Mouse (Mus musculus) MEL (cell line): ENCODE measurements at regions not wholly inside any gene's neighbourhood (a gene's known extent, or its start where the extent isn't known, plus 50 kb on each side); places are given as distances from the start of the nearest gene placed in this dataset.

Source experiments
- DNase-seq: peaks from one replicate; pipeline ENCODE4 v3.0.0; 2011; ENCODE audit warnings: low read depth, low spot score
- H3K27ac ChIP-seq: 2 replicates; pipeline ENCODE4 v1.5.1; 2012; ENCODE audit warnings: low read depth, mild to moderate bottlenecking, control low read depth, low read length, moderate library complexity; ENCODE audit not compliant: control insufficient read depth
- H3K27me3 ChIP-seq, 2 experiments: fragments of 150-350 bp in 1 of 2; sonication (generic) in 1 of 2; 2 replicates each; pipeline ENCODE4 v1.6.1; 2012; ENCODE audit warnings: low read length in 2 of 2, mild to moderate bottlenecking in 2 of 2, improper control_type of control experiment in 1 of 2, moderate library complexity in 1 of 2; ENCODE audit not compliant: insufficient read depth in 2 of 2, control insufficient read depth in 1 of 2
- H3K36me3 ChIP-seq, 2 experiments: 2 replicates each; pipeline ENCODE4 v1.6.1; 2012 to 2014; ENCODE audit warnings: low read length in 2 of 2, improper control_type of control experiment in 1 of 2, inconsistent platforms in 1 of 2, mild to moderate bottlenecking in 1 of 2; ENCODE audit not compliant: insufficient read depth in 2 of 2, control insufficient read depth in 1 of 2
- H3K4me1 ChIP-seq, 2 experiments: fragments of 150-350 bp in 1 of 2; sonication (generic) in 1 of 2; 2 replicates each; pipeline ENCODE4 v1.6.1; 2012; ENCODE audit warnings: low read length in 2 of 2, improper control_type of control experiment in 1 of 2, mild to moderate bottlenecking in 1 of 2; ENCODE audit not compliant: insufficient read depth in 2 of 2, control insufficient read depth in 1 of 2
- H3K4me3 ChIP-seq, 2 experiments: fragments of 150-350 bp in 1 of 2; sonication (generic) in 1 of 2; 2 replicates each; pipeline ENCODE4 v1.5.1; 2012; ENCODE audit warnings: low read depth in 2 of 2, low read length in 2 of 2, mild to moderate bottlenecking in 2 of 2, moderate library complexity in 2 of 2, control low read depth in 1 of 2, improper control_type of control experiment in 1 of 2; ENCODE audit not compliant: control insufficient read depth in 1 of 2, insufficient read depth in 1 of 2
- H3K79me2 ChIP-seq: 2 replicates; pipeline ENCODE4 v1.6.1; 2012; ENCODE audit warnings: mild to moderate bottlenecking, low read length, moderate library complexity; ENCODE audit not compliant: control insufficient read depth, poor library complexity, insufficient read depth
- H3K9ac ChIP-seq: 2 replicates; pipeline ENCODE4 v1.6.1; 2012; ENCODE audit warnings: low read depth, mild to moderate bottlenecking, control low read depth, low read length, moderate library complexity; ENCODE audit not compliant: control insufficient read depth, poor library complexity, severe bottlenecking
- H3K9me3 ChIP-seq: fragments of 150-350 bp; sonication (generic); replicated peaks from 2 replicates; pipeline ENCODE4 v1.6.1; 2012; ENCODE audit warnings: mild to moderate bottlenecking, low read length, improper control_type of control experiment, moderate library complexity; ENCODE audit not compliant: insufficient read depth
- BHLHE40 ChIP-seq: IDR thresholded peaks from 2 replicates; pipeline ENCODE4 v1.6.1; 2012; ENCODE audit warnings: low read depth, mild to moderate bottlenecking, inconsistent platforms, low read length, improper control_type of control experiment, borderline replicate concordance
- CHD1 ChIP-seq: IDR thresholded peaks from 2 replicates; pipeline ENCODE4 v1.6.1; 2012; ENCODE audit warnings: low read depth, mild to moderate bottlenecking, inconsistent platforms, low read length, improper control_type of control experiment
- E2F4 ChIP-seq: IDR thresholded peaks from 2 replicates; pipeline ENCODE4 v1.6.1; 2011; ENCODE audit warnings: low read depth, low read length, improper control_type of control experiment, borderline replicate concordance
- ELF1 ChIP-seq: IDR thresholded peaks from 2 replicates; pipeline ENCODE4 v1.6.1; 2014; ENCODE audit warnings: low read depth, mild to moderate bottlenecking, inconsistent platforms, low read length, improper control_type of control experiment, moderate library complexity
- GABPA ChIP-seq: IDR thresholded peaks from 2 replicates; pipeline ENCODE4 v1.6.1; 2012; ENCODE audit warnings: low read depth, mild to moderate bottlenecking, inconsistent platforms, low read length, improper control_type of control experiment, moderate library complexity
- KAT2A ChIP-seq: conservative IDR thresholded peaks from 2 replicates; pipeline ENCODE4 v1.6.1; 2012; ENCODE audit warnings: low read depth, low read length, improper control_type of control experiment, inconsistent platforms
- MAFK ChIP-seq: IDR thresholded peaks from 2 replicates; pipeline ENCODE4 v1.6.1; 2011; ENCODE audit warnings: low read depth, mild to moderate bottlenecking, low read length, improper control_type of control experiment, borderline replicate concordance
- MAX ChIP-seq: IDR thresholded peaks from 2 replicates; pipeline ENCODE4 v1.6.1; 2011; ENCODE audit warnings: low read length, improper control_type of control experiment
- MAZ ChIP-seq: IDR thresholded peaks from 2 replicates; pipeline ENCODE4 v1.6.1; 2012; ENCODE audit warnings: low read depth, mild to moderate bottlenecking, inconsistent platforms, low read length, improper control_type of control experiment
- MEF2A ChIP-seq: IDR thresholded peaks from 2 replicates; pipeline ENCODE4 v1.6.1; 2014; ENCODE audit warnings: low read depth, mild to moderate bottlenecking, inconsistent platforms, low read length, improper control_type of control experiment; ENCODE audit not compliant: poor library complexity, insufficient replicate concordance, severe bottlenecking; ENCODE audit errors: extremely low read depth
- MYB ChIP-seq: IDR thresholded peaks from 2 replicates; pipeline ENCODE4 v1.6.1; 2011; ENCODE audit warnings: mild to moderate bottlenecking, low read depth, low read length, improper control_type of control experiment
- NELFE ChIP-seq: IDR thresholded peaks from 2 replicates; pipeline ENCODE4 v1.6.1; 2011; ENCODE audit warnings: low read depth, low read length, improper control_type of control experiment
- NRF1 ChIP-seq: IDR thresholded peaks from 2 replicates; pipeline ENCODE4 v1.6.1; 2014; ENCODE audit warnings: low read depth, mild to moderate bottlenecking, inconsistent platforms, low read length, improper control_type of control experiment, moderate library complexity; ENCODE audit not compliant: poor library complexity, insufficient read depth, severe bottlenecking
- POLR2A ChIP-seq, 2 experiments: IDR thresholded peaks; 2 replicates each; pipeline ENCODE4 v1.6.1; 2011 to 2012; ENCODE audit warnings: low read length in 2 of 2, mild to moderate bottlenecking in 2 of 2, control low read depth in 1 of 2, improper control_type of control experiment in 1 of 2, low read depth in 1 of 2, moderate library complexity in 1 of 2; ENCODE audit not compliant: control insufficient read depth in 1 of 2, insufficient read depth in 1 of 2, poor library complexity in 1 of 2
- POLR2AphosphoS2 ChIP-seq: IDR thresholded peaks from 2 replicates; pipeline ENCODE4 v1.6.1; 2011; ENCODE audit warnings: low read length, improper control_type of control experiment
- POLR2AphosphoS5 ChIP-seq: IDR thresholded peaks from 2 replicates; pipeline ENCODE4 v1.6.1; 2012; ENCODE audit warnings: low read depth, borderline replicate concordance, mild to moderate bottlenecking, inconsistent platforms, low read length, moderate library complexity, mixed read lengths
- RCOR1 ChIP-seq: IDR thresholded peaks from 2 replicates; pipeline ENCODE4 v1.6.1; 2012; ENCODE audit warnings: low read depth, mild to moderate bottlenecking, inconsistent platforms, low read length, improper control_type of control experiment
- SIN3A ChIP-seq: IDR thresholded peaks from 2 replicates; pipeline ENCODE4 v1.6.1; 2012; ENCODE audit warnings: low read length, improper control_type of control experiment, inconsistent platforms
- TBP ChIP-seq: IDR thresholded peaks from 2 replicates; pipeline ENCODE4 v1.8.0; 2011; ENCODE audit warnings: low read depth, low read length, improper control_type of control experiment
- TCF12 ChIP-seq: IDR thresholded peaks from 2 replicates; pipeline ENCODE4 v1.6.1; 2014; ENCODE audit warnings: low read depth, mild to moderate bottlenecking, inconsistent platforms, low read length, improper control_type of control experiment, moderate library complexity
- USF2 ChIP-seq, 2 experiments: IDR thresholded peaks; 2 replicates each; pipeline ENCODE4 v1.6.1; 2011 to 2012; ENCODE audit warnings: improper control_type of control experiment in 2 of 2, low read length in 2 of 2, borderline replicate concordance in 1 of 2, inconsistent platforms in 1 of 2, low read depth in 1 of 2, mild to moderate bottlenecking in 1 of 2; ENCODE audit not compliant: insufficient read depth in 1 of 2
- ZC3H11A ChIP-seq: IDR thresholded peaks from 2 replicates; pipeline ENCODE4 v1.6.1; 2012; ENCODE audit warnings: low read depth, mild to moderate bottlenecking, inconsistent platforms, low read length, improper control_type of control experiment
- ZNF384 ChIP-seq: IDR thresholded peaks from 2 replicates; pipeline ENCODE4 v1.6.1; 2012; ENCODE audit warnings: low read depth, mild to moderate bottlenecking, inconsistent platforms, low read length, improper control_type of control experiment

GRCm38 (mm10) chr8:49595501-49595900 is 751.8 kb upstream of the Tenm3 start:
- H3K4me1 ChIP-seq: no peaks in the 10 kb centered on the region
- H3K27me3 ChIP-seq: no peaks in the 10 kb centered on the region
- no peak overlapping the region for H3K4me3 ChIP-seq
- no peaks in the 10 kb centered on the region for H3K9me3 ChIP-seq
- no peaks in the 10 kb centered on the region for H3K79me2 ChIP-seq
- H3K9ac ChIP-seq: no peak overlapping the region
- H3K36me3 ChIP-seq: no peaks in the 10 kb centered on the region
- H3K27ac ChIP-seq: no peak overlapping the region
- TF ChIP-seq RCOR1: no peak
- no peak for TF ChIP-seq MAZ
- TF ChIP-seq POLR2AphosphoS2: no peak
- no peak for TF ChIP-seq NELFE
- TF ChIP-seq E2F4: no peak
- TF ChIP-seq TCF12: no peak
- no peak for TF ChIP-seq POLR2AphosphoS5
- TF ChIP-seq ZC3H11A: no peak
- TF ChIP-seq BHLHE40: no peak
- TF ChIP-seq SIN3A: no peak
- TF ChIP-seq MAX: no peak
- TF ChIP-seq CHD1: no peak
- TF ChIP-seq POLR2A (IDR thresholded peaks at IDR 0.05; ENCODE audit: control insufficient read depth in 1 of 2, insufficient read depth in 1 of 2, low read depth in 1 of 2, low read length in 2 of 2, poor library complexity in 1 of 2): no peak
- TF ChIP-seq USF2 (IDR thresholded peaks at IDR 0.05; ENCODE audit: borderline replicate concordance in 1 of 2, insufficient read depth in 1 of 2, low read depth in 1 of 2, low read length in 2 of 2): no peak
- DNase-seq: no peak

DNA sequence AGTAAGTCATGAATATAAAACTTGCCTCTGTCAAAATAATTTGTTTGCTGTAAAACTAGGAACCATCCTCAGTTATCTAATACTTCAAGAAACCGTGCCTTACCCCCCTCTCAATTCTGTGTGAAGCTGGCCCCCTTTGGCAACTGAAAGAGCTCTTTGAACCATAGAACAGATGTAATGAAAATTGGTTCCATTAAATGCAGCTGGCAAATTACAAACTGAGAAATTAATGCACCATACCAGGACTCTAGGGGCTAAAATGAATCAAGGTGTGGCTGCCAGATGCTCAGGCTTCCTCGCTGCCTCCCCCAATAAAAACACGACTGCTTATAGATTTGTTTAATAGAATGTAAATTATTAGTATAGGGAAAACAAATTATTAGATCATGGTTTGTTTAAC is 723.7 kb upstream of the Tenm3 start:
- H3K9ac ChIP-seq: no peak overlapping the region
- no peaks in the 10 kb centered on the region for H3K9me3 ChIP-seq
- H3K4me1 ChIP-seq: no peaks in the 10 kb centered on the region
- H3K4me3 ChIP-seq: no peak overlapping the region
- H3K36me3 ChIP-seq: no peaks in the 10 kb centered on the region
- H3K27ac ChIP-seq: no peak overlapping the region
- H3K79me2 ChIP-seq: no peaks in the 10 kb centered on the region
- DNase-seq: no peak
- H3K27me3 ChIP-seq: no peaks in the 10 kb centered on the region
- TF ChIP-seq MEF2A (no peak), MAFK (no peak), NRF1 (no peak), KAT2A (no peak), MYB (no peak), GABPA (no peak), MAX (no peak), NELFE (no peak), ZNF384 (no peak), RCOR1 (no peak), POLR2A (IDR thresholded peaks at IDR 0.05; ENCODE audit: control insufficient read depth in 1 of 2, insufficient read depth in 1 of 2, low read depth in 1 of 2, low read length in 2 of 2, poor library complexity in 1 of 2) (no peak), CHD1 (no peak), ELF1 (no peak), TBP (no peak), USF2 (IDR thresholded peaks at IDR 0.05; ENCODE audit: borderline replicate concordance in 1 of 2, insufficient read depth in 1 of 2, low read depth in 1 of 2, low read length in 2 of 2) (no peak), POLR2AphosphoS2 (no peak), E2F4 (no peak)
